Comparison of ENCODE assay signal across 8 mouse cellular contexts in genomic region chr2:157418206-157418605, GRCm38 (mm10). TPM values are rescaled to one million over a fixed set of nuclear protein-coding genes. Genes with fewer than 3 reads are reported as not detected.
DNase-seq lines count a peak whose midpoint lies in the region; ATAC-seq and TF ChIP-seq lines count a peak whose summit lies in the region.

Src (plus strand) TSS chr2:157418444.

- H3K4me3 ChIP-seq in heart, embryonic 10.5 days = peak within 1 kb of the TSS; percentile 3
- H3K4me3 ChIP-seq in heart, adult 2 months = no peak within 1 kb of the TSS
- H3K4me3 ChIP-seq in forebrain, postnatal 0 days (ENCODE audit: low read depth, low read length) = no peak within 1 kb of the TSS
- H3K4me3 ChIP-seq in limb, embryonic 13.5 days = no peak within 1 kb of the TSS

- H3K4me2 ChIP-seq in forebrain, postnatal 0 days (ENCODE audit: low read depth) = no peak within 1 kb of the TSS
- H3K4me2 ChIP-seq in limb, embryonic 13.5 days (replicated peaks) = no peak within 1 kb of the TSS

- POLR2A ChIA-PET in Patski (lab: Charles Lee) = no interaction called here

- TF ChIP-seq POLR2A in heart, adult 2 months (IDR thresholded peaks at IDR 0.05; ENCODE audit: insufficient read depth, low read depth, low read length) = no peak

- peak within 1 kb of the TSS; percentile 39 for H3K27ac ChIP-seq in heart, embryonic 10.5 days
- no peak within 1 kb of the TSS for H3K27ac ChIP-seq in heart, adult 2 months
- H3K27ac ChIP-seq in forebrain, postnatal 0 days (ENCODE audit: low read depth, low read length) = peak within 1 kb of the TSS; percentile 75
- no peak within 1 kb of the TSS for H3K27ac ChIP-seq in limb, embryonic 13.5 days

- no peaks in the 10 kb centered on the region for H3K9me3 ChIP-seq in heart, embryonic 10.5 days
- no peaks in the 10 kb centered on the region for H3K9me3 ChIP-seq in forebrain, postnatal 0 days (ENCODE audit: low read length)
- H3K9me3 ChIP-seq in limb, embryonic 13.5 days = no peaks in the 10 kb centered on the region; the same call in 1 of the 2 replicates

- peaks cover 38% of the 10 kb centered on the region for H3K4me1 ChIP-seq in heart, embryonic 10.5 days
- H3K4me1 ChIP-seq in heart, adult 2 months (ENCODE audit: control insufficient read depth, insufficient read depth, low read length) = peaks cover 2% of the 10 kb centered on the region; the same call in 1 of the 2 replicates
- H3K4me1 ChIP-seq in forebrain, postnatal 0 days (ENCODE audit: insufficient read depth) = peaks cover 6% of the 10 kb centered on the region
- H3K4me1 ChIP-seq in limb, embryonic 13.5 days = peaks cover 23% of the 10 kb centered on the region

- DNase-seq in heart, embryonic 10.5 days (ENCODE audit: low spot score) = no peak
- DNase-seq in heart, adult 2 months = no peak
- DNase-seq in Patski (ENCODE audit: low read depth, low spot score) = no peak
- no peak for DNase-seq in forebrain, postnatal 0 days
- DNase-seq in gastrocnemius, adult 8-10 months (ENCODE audit: low spot score in 2 of 2) = no peak
- no peak for DNase-seq in ovary, postnatal 14 days (ENCODE audit: low spot score)
- no peak for DNase-seq in spleen, postnatal 10 days (ENCODE audit: low spot score in 2 of 2)

- H3K27me3 ChIP-seq in heart, embryonic 10.5 days (ENCODE audit: insufficient read depth, poor library complexity, severe bottlenecking) = no peaks in the 10 kb centered on the region; the same call in none of the 2 replicates
- no peaks in the 10 kb centered on the region for H3K27me3 ChIP-seq in heart, adult 2 months (ENCODE audit: control insufficient read depth, insufficient read depth, low read length)
- H3K27me3 ChIP-seq in Patski = no peaks in the 10 kb centered on the region
- H3K27me3 ChIP-seq in forebrain, postnatal 0 days (ENCODE audit: insufficient read depth, low read length) = no peaks in the 10 kb centered on the region
- H3K27me3 ChIP-seq in limb, embryonic 13.5 days = no peaks in the 10 kb centered on the region

- H3K9ac ChIP-seq in heart, adult 2 months (ENCODE audit: low read depth, low read length) = no peak within 1 kb of the TSS
- peak within 1 kb of the TSS; percentile 33 for H3K9ac ChIP-seq in forebrain, postnatal 0 days
- H3K9ac ChIP-seq in limb, embryonic 13.5 days = no peak within 1 kb of the TSS

- in situ Hi-C loops in Patski (cut with MboI; ENCODE audit: low pct_unique_long_range_greater_than_20kb) = no loop called here

- TF ChIP-seq CTCF in heart, adult 2 months (IDR thresholded peaks at IDR 0.05) = no peak
- no peak for TF ChIP-seq CTCF in Patski (IDR thresholded peaks at IDR 0.05)
- no peak for TF ChIP-seq CTCF in forebrain, postnatal 0 days (IDR thresholded peaks at IDR 0.05; ENCODE audit: low read depth)

- H3K36me3 ChIP-seq in heart, embryonic 10.5 days = no peaks in the 10 kb centered on the region
- no peaks in the 10 kb centered on the region for H3K36me3 ChIP-seq in heart, adult 2 months (ENCODE audit: control insufficient read depth, insufficient read depth, low read length)
- no peaks in the 10 kb centered on the region for H3K36me3 ChIP-seq in forebrain, postnatal 0 days (ENCODE audit: insufficient read depth)
- no peaks in the 10 kb centered on the region for H3K36me3 ChIP-seq in limb, embryonic 13.5 days

- intact Hi-C loops in heart, adult 2 months (cut with DNase I) = no loop called here

- no peak for TF ChIP-seq EP300 in heart, adult 2 months (IDR thresholded peaks at IDR 0.05; ENCODE audit: insufficient read depth, low read depth, low read length)

- ATAC-seq in Patski = no peak
- peak; percentile 37; the same call in 1 of the 2 replicates for ATAC-seq in forebrain, postnatal 0 days
- ATAC-seq in limb, embryonic 13.5 days (ENCODE audit: low FRiP score, low read depth) = no peak

- H3K79me2 ChIP-seq in heart, adult 2 months (replicated peaks; ENCODE audit: control insufficient read depth, insufficient read depth, low read length) = no peaks in the 10 kb centered on the region

- 13% methylated on average over 13 of the region's 13 CpGs for WGBS in heart, embryonic 10.5 days
- 49% methylated on average over 13 of the region's 13 CpGs for whole genome bisulfite sequencing in heart, adult 2 months
- WGBS in forebrain, postnatal 0 days = 29% methylated on average over 13 of the region's 13 CpGs
- WGBS in limb, embryonic 13.5 days = 19% methylated on average over 13 of the region's 13 CpGs

- CTCF ChIA-PET in Patski (lab: Charles Lee) = no interaction called here

RNA-seq across cellular contexts. Expression of gene Src, which starts in this region (rescaled TPM):
- polyA plus RNA-seq in heart, embryonic 10.5 days (2016; fragmentation: Nextera tagmentation; extraction: Ambion mirVana) = 9.3 and 12.7 TPM in 2 replicates
- total RNA-seq in heart, adult 2 months (2021) = 1 to 10 TPM; 4.0 to 4.1 TPM
- polyA plus RNA-seq in heart, adult 2 months (2012; rRNA removed) = 5.4 and 5.8 TPM in 2 replicates
- polyA plus RNA-seq in Patski (2021) = 76.9 TPM
- total RNA-seq in forebrain, postnatal 0 days (2014; rRNA removed) = 96.0 and 124 TPM in 2 replicates
- polyA plus RNA-seq in forebrain, postnatal 0 days (2015; fragmentation: Nextera tagmentation; extraction: Ambion mirVana) = 22.8 and 29.1 TPM in 2 replicates
- 20.8 and 22.4 TPM in 2 replicates for polyA plus RNA-seq in limb, embryonic 13.5 days (2015; fragmentation: Nextera tagmentation; extraction: Ambion mirVana)
- total RNA-seq in gastrocnemius, adult 8-10 months (2022) = 1 to 10 TPM; 1.3 to 2.3 (median 1.7) TPM

Comparison
In these comparisons a context has a peak if more than half of its experiments do, and no peak if none do; other contexts are left out.
1. RNA of gene Src (total RNA-seq): 96.0 to 124 TPM in forebrain, postnatal 0 days; 4.0 to 4.1 TPM in heart, adult 2 months and 1.3 to 2.3 TPM in gastrocnemius, adult 8-10 months; every median in the first group is over 10 times any median in the second.
2. H3K27ac ChIP-seq: peak in heart, embryonic 10.5 days (single experiment) and forebrain, postnatal 0 days (single experiment); none in heart, adult 2 months (single experiment) and limb, embryonic 13.5 days (single experiment).